Mouse (Mus musculus) lung, postnatal 0 days (tissue): ENCODE data around the gene Ehbp1l1. TPM values are rescaled to one million over a fixed set of nuclear protein-coding genes. Genes with fewer than 3 reads are reported as not detected.
"Not testable (repeated sequence)": the region's sequence is repeated elsewhere in the genome, so short reads cannot be mapped to it uniquely, and the experiment has no call there.

Source experiments
- ATAC-seq: fragments of 200-750 bp; cut with Nextera tagmentation; 2 replicates; pipeline ENCODE4 v1.8.0; 2017; ENCODE audit warnings: moderate library complexity
- DNase-seq: peaks from one replicate; pipeline ENCODE4 v3.0.0-alpha.2; 2016; ENCODE audit warnings: low spot score
- H3K27ac ChIP-seq: fragments of 300-500 bp; sonication (generic); 2 replicates; pipeline ENCODE4 v1.5.1; 2014; ENCODE audit warnings: antibody characterized with exemption, mild to moderate bottlenecking, low read length, mixed read lengths
- H3K27me3 ChIP-seq: fragments of 300-500 bp; sonication (generic); replicated peaks from 2 replicates; pipeline ENCODE4 v1.6.1; 2014; ENCODE audit warnings: low read length, mixed read lengths; ENCODE audit not compliant: insufficient read depth
- H3K36me3 ChIP-seq: fragments of 300-500 bp; sonication (generic); 2 replicates; pipeline ENCODE4 v1.6.1; 2014; ENCODE audit warnings: low read length, mixed read lengths; ENCODE audit not compliant: insufficient read depth
- H3K4me1 ChIP-seq: fragments of 300-500 bp; sonication (generic); 2 replicates; pipeline ENCODE4 v1.6.1; 2014; ENCODE audit warnings: antibody characterized with exemption, low read depth, low read length, mixed read lengths; ENCODE audit not compliant: insufficient read depth
- H3K4me2 ChIP-seq: fragments of 300-500 bp; sonication (generic); replicated peaks from 2 replicates; pipeline ENCODE4 v1.6.1; 2014; ENCODE audit warnings: low read depth, mild to moderate bottlenecking, low read length, moderate library complexity, mixed read lengths
- H3K4me3 ChIP-seq: fragments of 300-500 bp; sonication (generic); 2 replicates; pipeline ENCODE4 v1.5.1; 2014; ENCODE audit warnings: low read depth, low read length
- H3K9ac ChIP-seq: fragments of 300-500 bp; sonication (generic); replicated peaks from 2 replicates; pipeline ENCODE4 v1.6.1; 2014; ENCODE audit warnings: low read depth, mild to moderate bottlenecking
- H3K9me3 ChIP-seq: fragments of 300-500 bp; sonication (generic); 2 replicates; pipeline ENCODE4 v1.6.1; 2016; ENCODE audit warnings: low read length, mixed read lengths
- CTCF ChIP-seq: IDR thresholded peaks from 2 replicates; pipeline ENCODE4 v1.5.1; 2016; ENCODE audit warnings: antibody characterized with exemption, mild to moderate bottlenecking
- EP300 ChIP-seq: IDR thresholded peaks from 2 replicates; pipeline ENCODE4 v1.6.1; 2016; ENCODE audit warnings: antibody characterized with exemption, mild to moderate bottlenecking, control low read depth
- WGBS: fragments of 180-500 bp; shearing (Covaris S2); extraction: QIAGEN DNeasy Blood & Tissue Kit; methylation state at CpG from one replicate; pipeline ENCODE4 v1.1.7; 2014; 5-methylcytosine and 5-hydroxymethylcytosine counted together
- polyA plus RNA-seq: library from polyadenylated mRNA; unstranded; fragments of >200 nt; fragmentation: Nextera tagmentation; extraction: Ambion mirVana; gene quantifications from 2 replicates; pipeline ENCODE4 v1.2.1, GENCODE M21; 2015

Gene Ehbp1l1
- polyA plus RNA-seq, 1 experiment from 2014 or later = 19.3 TPM

- no peak for DNase-seq
- H3K36me3 ChIP-seq = peaks cover 23% of the 10 kb centered on the region; the same call in 1 of the 2 replicates
- peak overlapping the region; percentile 99 for H3K4me2 ChIP-seq
- no peaks in the 10 kb centered on the region for H3K9me3 ChIP-seq
- no peak for ATAC-seq
- H3K4me1 ChIP-seq = peaks cover 25% of the 10 kb centered on the region
- H3K27ac ChIP-seq = peak overlapping the region; percentile 97
- H3K4me3 ChIP-seq = peak overlapping the region; percentile 70
- no peak for TF ChIP-seq CTCF
- H3K27me3 ChIP-seq = no peaks in the 10 kb centered on the region
- H3K9ac ChIP-seq = peak overlapping the region; percentile 76
- 25% methylated on average over 15 of the region's 15 CpGs for WGBS
Measured at GRCm38 (mm10) chr19:5690343-5690735, 35.8 kb downstream of the Ehbp1l1 start.

- Histone ChIP-seq H3K4me3 (peak overlapping the region; percentile 70), H3K36me3 (peaks cover 22% of the 10 kb centered on the region; the same call in 1 of the 2 replicates), H3K4me2 (peak overlapping the region; percentile 99), H3K9ac (peak overlapping the region; percentile 76), H3K27me3 (no peaks in the 10 kb centered on the region), H3K4me1 (peaks cover 25% of the 10 kb centered on the region), H3K27ac (peak overlapping the region; percentile 97), H3K9me3 (no peaks in the 10 kb centered on the region)
- peak; percentile 97 for DNase-seq
- WGBS = 2% methylated on average over 41 of the region's 42 CpGs
- ATAC-seq = peak; percentile 66
- TF ChIP-seq CTCF = peak; percentile 17
- no peak; the same call in 1 of the 2 replicates for TF ChIP-seq EP300
Measured at GRCm38 (mm10) chr19:5689565-5690342, 36.4 kb downstream of the Ehbp1l1 start.

- Histone ChIP-seq H3K9me3 (no peaks in the 10 kb centered on the region), H3K9ac (peak overlapping the region; percentile 76), H3K4me3 (peak overlapping the region; percentile 70), H3K27me3 (no peaks in the 10 kb centered on the region), H3K4me1 (peaks cover 25% of the 10 kb centered on the region), H3K36me3 (peaks cover 25% of the 10 kb centered on the region), H3K27ac (peak overlapping the region; percentile 97), H3K4me2 (peak overlapping the region; percentile 99)
- DNase-seq (no peak), ATAC-seq (no peak)
- TF ChIP-seq EP300 = no peak
- no peak for TF ChIP-seq CTCF
- 1% methylated on average over 7 of the region's 7 CpGs for WGBS
Measured at GRCm38 (mm10) chr19:5689088-5689428, 37.1 kb downstream of the Ehbp1l1 start.

DNA sequence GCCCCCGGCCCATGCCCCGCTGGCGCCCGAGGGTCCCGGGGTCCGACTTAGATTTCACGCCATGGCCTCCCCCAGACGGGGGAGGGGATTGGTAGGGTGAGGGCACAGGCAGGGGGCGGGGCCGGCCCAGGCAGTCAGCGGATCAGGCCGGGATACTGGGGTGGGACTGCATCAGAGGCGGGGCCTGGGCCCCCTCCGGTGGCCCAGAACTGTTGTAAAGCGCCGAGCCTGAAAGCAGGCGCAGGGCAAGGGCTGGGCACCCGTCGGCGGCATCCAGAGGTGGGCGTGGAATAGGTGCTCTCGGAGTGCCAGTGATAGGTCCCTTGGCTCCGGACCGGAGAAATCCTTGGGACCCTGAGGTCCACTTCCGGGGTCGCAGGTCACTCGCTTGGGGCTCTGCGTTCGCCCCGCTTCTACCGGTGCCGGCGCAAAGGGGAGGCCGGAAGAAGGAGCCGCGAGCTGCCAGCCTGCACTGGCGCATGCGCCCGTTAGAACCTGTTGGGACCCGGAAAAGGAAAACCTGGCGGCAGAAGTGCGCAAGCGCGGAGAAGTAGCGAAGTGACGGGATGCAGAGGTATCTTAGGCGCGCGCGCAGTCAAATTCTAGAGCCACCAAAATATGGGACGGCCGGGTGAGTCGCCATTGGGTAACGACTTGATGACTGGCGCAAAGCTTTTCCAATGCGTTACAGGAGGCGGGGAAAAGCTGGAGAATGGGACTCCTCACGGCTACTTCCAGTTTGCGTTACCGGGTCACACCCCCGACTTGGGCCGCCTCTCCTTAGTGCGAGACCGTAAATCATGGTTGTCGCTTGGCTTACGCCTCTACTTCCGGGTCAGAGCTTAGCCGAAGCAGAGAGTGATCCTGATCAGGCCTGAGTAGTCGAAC, 37.7 kb downstream of the Ehbp1l1 start, which contains the start of the genes Map3k11 and Pcnx3:
TSS of gene Map3k11 (plus strand) at position 543 of the 888 bp plus-strand sequence.
TSS of gene Pcnx3 (minus strand) at position 709 of the 888 bp plus-strand sequence.
- peaks cover 22% of the 10 kb centered on the region for H3K36me3 ChIP-seq
- peak within 1 kb of the TSS; percentile 70 for H3K4me3 ChIP-seq
- H3K9me3 ChIP-seq = no peaks in the 10 kb centered on the region
- peaks cover 25% of the 10 kb centered on the region for H3K4me1 ChIP-seq
- ATAC-seq (peak; percentile 90), DNase-seq (peak; percentile 100)
- WGBS = 2% methylated on average over 68 of the region's 69 CpGs
- TF ChIP-seq EP300 (no peak; the same call in 1 of the 2 replicates), CTCF (peak; percentile 54)
- H3K4me2 ChIP-seq = peak within 1 kb of the TSS; percentile 99
- H3K9ac ChIP-seq = peak within 1 kb of the TSS; percentile 76
- no peaks in the 10 kb centered on the region for H3K27me3 ChIP-seq
- peak within 1 kb of the TSS; percentile 97 for H3K27ac ChIP-seq

GRCm38 (mm10) chr19:5687738-5688137, 38.4 kb downstream of the Ehbp1l1 start:
- ATAC-seq = no peak
- H3K27me3 ChIP-seq = no peaks in the 10 kb centered on the region
- DNase-seq = no peak
- H3K4me1 ChIP-seq = peaks cover 25% of the 10 kb centered on the region
- no peaks in the 10 kb centered on the region for H3K9me3 ChIP-seq
- peak overlapping the region; percentile 70 for H3K4me3 ChIP-seq
- 14% methylated on average over 9 of the region's 9 CpGs for WGBS
- peak overlapping the region; percentile 97; the same call in 1 of the 2 replicates for H3K27ac ChIP-seq
- peak overlapping the region; percentile 72 for H3K9ac ChIP-seq
- peak overlapping the region; percentile 99 for H3K4me2 ChIP-seq
- H3K36me3 ChIP-seq = peaks cover 15% of the 10 kb centered on the region
- TF ChIP-seq EP300 = no peak
- no peak for TF ChIP-seq CTCF

GRCm38 (mm10) chr19:5686954-5687353, 39.2 kb downstream of the Ehbp1l1 start:
- H3K9me3 ChIP-seq, H3K27me3 ChIP-seq, H3K4me2 ChIP-seq, H3K27ac ChIP-seq, DNase-seq, ATAC-seq, H3K9ac ChIP-seq, H3K4me3 ChIP-seq: not testable (repeated sequence)
- H3K36me3 ChIP-seq = peaks cover 18% of the 10 kb centered on the region
- 86% methylated on average over 11 of the region's 12 CpGs for WGBS
- H3K4me1 ChIP-seq = peaks cover 21% of the 10 kb centered on the region
